Mouse (Mus musculus) limb, embryonic 11.5 days (tissue): ENCODE results near the gene Epb41l3. TPM values are rescaled to one million over a fixed set of nuclear protein-coding genes. Genes with fewer than 3 reads are reported as not detected.
A peak's percentile ranks its signal among the peaks of the same experiment; 100 is the strongest.
"Not testable (repeated sequence)": the region's sequence is repeated elsewhere in the genome, so short reads cannot be mapped to it uniquely, and the experiment has no call there.

Experiments
- ATAC-seq: fragments of 200-750 bp; cut with Nextera tagmentation; 2 replicates; pipeline ENCODE4 v1.8.0; 2017; ENCODE audit warnings: low read depth; ENCODE audit not compliant: insufficient number of reproducible peaks, low FRiP score, low TSS enrichment
- DNase-seq: peaks from one replicate; pipeline ENCODE4 v3.0.0-alpha.2; 2015; ENCODE audit warnings: low spot score
- H3K27ac ChIP-seq: fragments of 300-500 bp; sonication (generic); replicated peaks from 2 replicates; pipeline ENCODE4 v1.5.1; 2014; ENCODE audit warnings: low read depth, mild to moderate bottlenecking, low read length
- H3K27me3 ChIP-seq: fragments of 300-500 bp; sonication (generic); 2 replicates; pipeline ENCODE4 v1.6.1; 2014; ENCODE audit warnings: mild to moderate bottlenecking, low read length, mixed read lengths; ENCODE audit not compliant: control insufficient read depth, insufficient read depth
- H3K36me3 ChIP-seq: fragments of 300-500 bp; sonication (generic); 2 replicates; pipeline ENCODE4 v1.6.1; 2014; ENCODE audit warnings: mild to moderate bottlenecking, low read length, moderate library complexity, mixed read lengths; ENCODE audit not compliant: control insufficient read depth, insufficient read depth
- H3K4me1 ChIP-seq: fragments of 300-500 bp; sonication (generic); 2 replicates; pipeline ENCODE4 v1.6.1; 2014; ENCODE audit warnings: low read length, mixed read lengths; ENCODE audit not compliant: control insufficient read depth, insufficient read depth
- H3K4me2 ChIP-seq: fragments of 300-500 bp; sonication (generic); 2 replicates; pipeline ENCODE4 v1.6.1; 2014; ENCODE audit warnings: low read depth, mild to moderate bottlenecking, moderate library complexity; ENCODE audit not compliant: severe bottlenecking
- H3K4me3 ChIP-seq: fragments of 300-500 bp; sonication (generic); 2 replicates; pipeline ENCODE4 v1.5.1; 2014; ENCODE audit warnings: low read depth, low read length
- H3K9ac ChIP-seq: fragments of 300-500 bp; sonication (generic); 2 replicates; pipeline ENCODE4 v1.6.1; 2014; ENCODE audit warnings: mild to moderate bottlenecking, low read length
- H3K9me3 ChIP-seq: fragments of 300-500 bp; sonication (generic); 2 replicates; pipeline ENCODE4 v1.6.1; 2016; ENCODE audit warnings: low read length; ENCODE audit not compliant: control insufficient read depth
- WGBS: fragments of 180-500 bp; shearing (Covaris S2); extraction: QIAGEN DNeasy Blood & Tissue Kit; methylation state at CpG from one replicate; pipeline ENCODE4 v1.1.7; 2014; 5-methylcytosine and 5-hydroxymethylcytosine counted together
- polyA plus RNA-seq: library from polyadenylated mRNA; unstranded; fragments of >200 nt; fragmentation: Nextera tagmentation; extraction: Ambion mirVana; gene quantifications from 2 replicates; pipeline ENCODE4 v1.2.1, GENCODE M21; 2014

Epb41l3 gene
- polyA plus RNA-seq, 1 experiment from 2014 or later, result 72.2 TPM

GRCm38 (mm10) chr17:69122403-69122802, 46.9 kb downstream of the Epb41l3 start:
- ATAC-seq (0 out of 2 replicates have a peak, but pooled peaks have one; percentile 66), DNase-seq (peak; percentile 53)
- H3K4me3 ChIP-seq, H3K9ac ChIP-seq, H3K9me3 ChIP-seq, H3K36me3 ChIP-seq, H3K27me3 ChIP-seq, H3K27ac ChIP-seq, H3K4me1 ChIP-seq: not testable (repeated sequence)
- peak overlapping the region; percentile 5; the same call in 1 of the 2 replicates for H3K4me2 ChIP-seq
- WGBS, result 14% methylated on average over 6 of the region's 6 CpGs

GRCm38 (mm10) chr17:69127436-69127835, 52.0 kb downstream of the Epb41l3 start:
- Histone ChIP-seq H3K4me3 (no peak overlapping the region), H3K27me3 (no peaks in the 10 kb centered on the region), H3K27ac (no peak overlapping the region), H3K4me2 (no peak overlapping the region), H3K9me3 (no peaks in the 10 kb centered on the region), H3K9ac (no peak overlapping the region), H3K4me1 (no peaks in the 10 kb centered on the region), H3K36me3 (no peaks in the 10 kb centered on the region)
- ATAC-seq (no peak), DNase-seq (no peak)
- 71% methylated on average over 7 of the region's 7 CpGs for WGBS

DNA sequence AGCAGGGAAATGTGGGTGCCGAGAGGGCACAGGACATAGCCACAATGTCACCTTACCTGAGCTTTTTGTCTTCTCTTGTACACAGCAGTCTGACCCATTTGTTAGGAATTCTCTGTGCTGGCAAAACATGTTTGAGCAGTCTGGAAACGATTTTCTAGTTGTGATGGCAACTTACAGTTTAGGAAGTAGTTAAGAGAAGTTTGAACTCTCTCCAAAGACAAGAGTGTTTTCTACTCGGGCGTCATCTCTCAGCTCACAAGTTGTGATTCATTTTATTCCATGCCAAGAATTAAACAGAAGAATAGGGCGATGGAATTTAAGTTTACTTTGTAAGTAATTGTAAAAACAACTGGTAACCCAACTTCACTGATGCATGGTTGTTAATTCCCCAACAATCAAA, 52.5 kb downstream of the Epb41l3 start:
- Histone ChIP-seq H3K9me3 (no peaks in the 10 kb centered on the region), H3K4me3 (no peak overlapping the region), H3K27ac (no peak overlapping the region), H3K36me3 (no peaks in the 10 kb centered on the region), H3K4me1 (no peaks in the 10 kb centered on the region), H3K9ac (no peak overlapping the region), H3K4me2 (no peak overlapping the region), H3K27me3 (no peaks in the 10 kb centered on the region)
- DNase-seq, result no peak
- ATAC-seq, result no peak
- WGBS, result 71% methylated on average over 5 of the region's 5 CpGs

DNA sequence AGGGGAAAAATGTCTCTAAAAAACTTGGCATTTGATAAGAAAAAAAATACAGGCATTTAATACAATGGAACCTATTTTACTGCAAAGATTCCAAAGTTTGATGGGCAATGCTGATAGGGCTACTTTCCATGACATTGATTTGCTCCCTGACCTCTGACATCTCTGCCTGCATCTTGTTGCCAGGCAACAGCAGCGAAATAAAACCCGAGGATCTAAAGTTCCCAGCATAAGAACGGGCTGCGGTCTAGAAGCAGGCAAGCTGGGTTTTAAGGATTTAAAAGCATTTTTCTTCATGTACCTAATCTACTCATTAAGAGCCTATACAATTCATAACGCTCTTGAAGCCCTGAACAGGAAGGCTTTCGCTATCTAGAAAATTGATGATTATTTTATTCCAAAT, 54.0 kb downstream of the Epb41l3 start:
- no peaks in the 10 kb centered on the region for H3K27me3 ChIP-seq
- no peak overlapping the region for H3K4me3 ChIP-seq
- no peaks in the 10 kb centered on the region for H3K9me3 ChIP-seq
- no peak overlapping the region for H3K9ac ChIP-seq
- no peak overlapping the region for H3K27ac ChIP-seq
- H3K4me2 ChIP-seq, result no peak overlapping the region
- DNase-seq (no peak), ATAC-seq (no peak)
- H3K36me3 ChIP-seq, result no peaks in the 10 kb centered on the region
- no peaks in the 10 kb centered on the region for H3K4me1 ChIP-seq
- WGBS, result 38% methylated on average over 6 of the region's 6 CpGs

- H3K9ac ChIP-seq, result no peak overlapping the region
- H3K9me3 ChIP-seq, result no peaks in the 10 kb centered on the region
- H3K4me2 ChIP-seq, result no peak overlapping the region
- H3K27ac ChIP-seq, result no peak overlapping the region
- WGBS, result 68% methylated on average over 3 of the region's 3 CpGs
- H3K4me3 ChIP-seq, result no peak overlapping the region
- ATAC-seq (no peak), DNase-seq (no peak)
- H3K36me3 ChIP-seq, result no peaks in the 10 kb centered on the region
- no peaks in the 10 kb centered on the region for H3K27me3 ChIP-seq
- no peaks in the 10 kb centered on the region for H3K4me1 ChIP-seq
Observed at GRCm38 (mm10) chr17:69143017-69143416, 67.5 kb downstream of the Epb41l3 start.

- H3K4me1 ChIP-seq, result no peaks in the 10 kb centered on the region
- no peak overlapping the region for H3K4me3 ChIP-seq
- H3K27ac ChIP-seq, result no peak overlapping the region
- no peak for ATAC-seq
- no peak overlapping the region for H3K9ac ChIP-seq
- no peak for DNase-seq
- H3K27me3 ChIP-seq, result no peaks in the 10 kb centered on the region
- no peaks in the 10 kb centered on the region for H3K9me3 ChIP-seq
- H3K36me3 ChIP-seq, result no peaks in the 10 kb centered on the region
- H3K4me2 ChIP-seq, result no peak overlapping the region
Observed at GRCm38 (mm10) chr17:69150826-69151225, 75.3 kb downstream of the Epb41l3 start.

DNA sequence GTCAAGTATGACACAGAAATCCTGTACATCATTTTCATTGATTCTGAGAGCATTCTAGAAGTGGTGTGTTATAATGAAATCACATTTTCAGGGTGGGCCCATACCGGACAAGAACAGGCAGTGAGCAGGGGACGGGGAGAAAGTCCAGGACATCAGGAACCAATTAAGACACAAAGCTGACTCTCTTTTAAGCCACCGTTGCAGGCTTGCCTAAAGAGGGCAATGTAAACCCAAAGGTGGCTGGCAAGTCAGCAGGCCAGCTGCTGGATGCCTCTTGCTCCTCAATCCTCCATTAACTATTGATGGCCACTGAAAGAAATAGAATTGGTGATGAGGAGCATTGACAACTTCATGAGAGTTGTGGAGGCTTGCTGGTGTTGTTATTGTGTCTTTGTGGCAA, 75.8 kb downstream of the Epb41l3 start:
- no peaks in the 10 kb centered on the region for H3K27me3 ChIP-seq
- H3K4me2 ChIP-seq, result no peak overlapping the region
- H3K4me3 ChIP-seq, result no peak overlapping the region
- no peaks in the 10 kb centered on the region for H3K4me1 ChIP-seq
- DNase-seq, result peak; percentile 51
- H3K36me3 ChIP-seq, result no peaks in the 10 kb centered on the region
- no peak for ATAC-seq
- WGBS, result 5% methylated on average over 3 of the region's 3 CpGs
- H3K27ac ChIP-seq, result no peak overlapping the region
- H3K9ac ChIP-seq, result no peak overlapping the region
- H3K9me3 ChIP-seq, result no peaks in the 10 kb centered on the region

GRCm38 (mm10) chr17:69155034-69155433, 79.6 kb downstream of the Epb41l3 start:
- Histone ChIP-seq H3K9me3 (no peaks in the 10 kb centered on the region), H3K27ac (no peak overlapping the region), H3K4me3 (no peak overlapping the region), H3K9ac (no peak overlapping the region), H3K4me1 (no peaks in the 10 kb centered on the region), H3K4me2 (no peak overlapping the region), H3K36me3 (no peaks in the 10 kb centered on the region), H3K27me3 (no peaks in the 10 kb centered on the region)
- WGBS, result 86% methylated on average over 8 of the region's 8 CpGs
- ATAC-seq (no peak), DNase-seq (no peak)

DNA sequence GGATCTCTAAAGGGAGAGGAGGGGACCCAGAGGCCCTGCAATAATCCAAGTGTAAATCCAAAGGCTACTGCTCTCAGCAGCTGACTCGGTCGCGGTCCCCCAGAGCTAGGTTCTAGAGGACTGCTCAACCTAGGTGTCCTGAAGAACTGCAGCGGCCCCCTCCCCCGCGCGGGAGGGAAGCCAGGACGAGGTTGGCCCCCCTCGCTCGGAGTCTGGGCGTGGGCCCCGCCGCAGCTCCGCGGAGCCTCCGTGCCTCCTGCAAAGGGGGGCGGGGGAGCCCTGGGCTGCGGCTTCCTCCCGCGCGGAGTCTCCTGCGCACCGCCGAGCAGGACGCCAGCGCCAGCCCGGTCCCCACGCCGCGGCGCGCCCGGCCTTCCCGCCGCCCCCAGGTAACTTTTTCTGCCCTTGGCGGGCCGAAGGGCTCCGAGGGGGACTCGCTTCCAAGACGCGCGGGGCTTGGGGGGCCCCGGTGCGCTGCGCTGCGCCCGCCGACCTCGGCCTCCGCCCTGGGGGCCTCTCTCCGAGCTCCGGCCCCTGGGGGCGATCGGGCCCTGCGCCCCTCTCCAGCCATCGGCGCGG, 81.1 kb downstream of the Epb41l3 start:
- Histone ChIP-seq H3K36me3 (no peaks in the 10 kb centered on the region), H3K27me3 (no peaks in the 10 kb centered on the region), H3K27ac (peak overlapping the region; percentile 61; the same call in 1 of the 2 replicates), H3K9ac (peak overlapping the region; percentile 92), H3K9me3 (no peaks in the 10 kb centered on the region), H3K4me3 (peak overlapping the region; percentile 87), H3K4me2 (peak overlapping the region; percentile 59), H3K4me1 (no peaks in the 10 kb centered on the region)
- ATAC-seq, result peak; percentile 69
- WGBS, result under 1% methylated on average over 36 of the region's 58 CpGs
- peak; percentile 77 for DNase-seq
